Comparison of ENCODE assay signal across 8 mouse cellular contexts in genomic region chr1:105993196-105993595, GRCm38 (mm10). TPM values are rescaled to one million over a fixed set of nuclear protein-coding genes. Genes with fewer than 3 reads are reported as not detected.
DNase-seq lines count a peak whose midpoint lies in the region; ATAC-seq and TF ChIP-seq lines count a peak whose summit lies in the region.

No protein-coding gene starts in this region.

- no peaks in the 10 kb centered on the region for H3K36me3 ChIP-seq in forebrain, embryonic 13.5 days (ENCODE audit: poor library complexity, severe bottlenecking)
- no peaks in the 10 kb centered on the region for H3K36me3 ChIP-seq in intestine, embryonic 14.5 days (ENCODE audit: control insufficient read depth, insufficient read depth, low read length)
- H3K36me3 ChIP-seq in liver, embryonic 15.5 days (replicated peaks): no peaks in the 10 kb centered on the region

- ATAC-seq in forebrain, embryonic 13.5 days: no peak
- no peak for ATAC-seq in intestine, embryonic 14.5 days (replicated peaks; ENCODE audit: low FRiP score, low TSS enrichment, low read depth)
- no peak for ATAC-seq in liver, embryonic 15.5 days (ENCODE audit: insufficient read depth)

- DNase-seq in layer of hippocampus, adult 2 months (ENCODE audit: low spot score in 2 of 2): no peak
- no peak for DNase-seq in layer of hippocampus, postnatal 36 days
- no peak for DNase-seq in intestine, embryonic 14.5 days (ENCODE audit: low spot score)
- peak; percentile 54 for DNase-seq in retina, embryonic 14.5 days (ENCODE audit: low spot score)
- DNase-seq in right cerebral cortex, adult 18-20 months: no peak

- H3K9ac ChIP-seq in forebrain, embryonic 13.5 days: peak overlapping the region; percentile 81
- no peak overlapping the region for H3K9ac ChIP-seq in intestine, embryonic 14.5 days (ENCODE audit: low read length)
- H3K9ac ChIP-seq in liver, embryonic 15.5 days: peak overlapping the region; percentile 76

- TF ChIP-seq CTCF in layer of hippocampus, adult 2 months (conservative IDR thresholded peaks at IDR 0.05): no peak
- no peak for TF ChIP-seq CTCF in bone marrow, adult 2 months (IDR thresholded peaks at IDR 0.05; ENCODE audit: control insufficient read depth, insufficient read depth, low read length)

- WGBS in bone marrow, adult 2 months: 4% methylated on average over 7 of the region's 7 CpGs
- WGBS in forebrain, embryonic 13.5 days: 3% methylated on average over 7 of the region's 7 CpGs
- 8% methylated on average over 7 of the region's 7 CpGs for WGBS in intestine, embryonic 14.5 days
- WGBS in liver, embryonic 15.5 days (ENCODE audit: insufficient replicate concordance): 4% methylated on average over 7 of the region's 7 CpGs

- peak overlapping the region; percentile 86 for H3K4me3 ChIP-seq in layer of hippocampus, adult 2 months
- peak overlapping the region; percentile 79 for H3K4me3 ChIP-seq in bone marrow, adult 2 months (replicated peaks; ENCODE audit: control insufficient read depth, low read depth, low read length)
- peak overlapping the region; percentile 78 for H3K4me3 ChIP-seq in forebrain, embryonic 13.5 days
- H3K4me3 ChIP-seq in intestine, embryonic 14.5 days (ENCODE audit: low read depth, low read length): peak overlapping the region; percentile 86
- H3K4me3 ChIP-seq in liver, embryonic 15.5 days (replicated peaks): peak overlapping the region; percentile 86

- no peak for TF ChIP-seq POLR2A in bone marrow, adult 2 months (IDR thresholded peaks at IDR 0.05; ENCODE audit: borderline replicate concordance, control insufficient read depth, low read depth, low read length)

- H3K4me1 ChIP-seq in bone marrow, adult 2 months (ENCODE audit: control insufficient read depth, insufficient read depth, low read length): peaks cover 6% of the 10 kb centered on the region
- peaks cover 29% of the 10 kb centered on the region for H3K4me1 ChIP-seq in forebrain, embryonic 13.5 days
- H3K4me1 ChIP-seq in intestine, embryonic 14.5 days (replicated peaks; ENCODE audit: control insufficient read depth, insufficient read depth, low read length): peaks cover 28% of the 10 kb centered on the region
- peaks cover 78% of the 10 kb centered on the region for H3K4me1 ChIP-seq in liver, embryonic 15.5 days (replicated peaks)

- H3K27ac ChIP-seq in layer of hippocampus, adult 2 months: peak overlapping the region; percentile 91
- peak overlapping the region; percentile 66; the same call in 1 of the 2 replicates for H3K27ac ChIP-seq in bone marrow, adult 2 months (ENCODE audit: control insufficient read depth, insufficient read depth, low read depth, low read length, poor library complexity)
- H3K27ac ChIP-seq in forebrain, embryonic 13.5 days: no peak overlapping the region
- no peak overlapping the region for H3K27ac ChIP-seq in intestine, embryonic 14.5 days (ENCODE audit: low read depth)
- peak overlapping the region; percentile 84 for H3K27ac ChIP-seq in liver, embryonic 15.5 days (replicated peaks)

- no peaks in the 10 kb centered on the region for H3K27me3 ChIP-seq in forebrain, embryonic 13.5 days
- H3K27me3 ChIP-seq in intestine, embryonic 14.5 days (replicated peaks; ENCODE audit: control insufficient read depth, insufficient read depth, low read length): no peaks in the 10 kb centered on the region
- H3K27me3 ChIP-seq in liver, embryonic 15.5 days: no peaks in the 10 kb centered on the region

- peak overlapping the region; percentile 100 for H3K4me2 ChIP-seq in forebrain, embryonic 13.5 days
- H3K4me2 ChIP-seq in intestine, embryonic 14.5 days (ENCODE audit: low read length): peak overlapping the region; percentile 96
- peak overlapping the region; percentile 99 for H3K4me2 ChIP-seq in liver, embryonic 15.5 days

- H3K9me3 ChIP-seq in forebrain, embryonic 13.5 days (replicated peaks): no peaks in the 10 kb centered on the region
- no peaks in the 10 kb centered on the region for H3K9me3 ChIP-seq in intestine, embryonic 14.5 days (ENCODE audit: control insufficient read depth, low read length)
- no peaks in the 10 kb centered on the region for H3K9me3 ChIP-seq in liver, embryonic 15.5 days (replicated peaks)

RNA-seq across cellular contexts. Expression of gene Zcchc2, which starts 3.0 kb away (rescaled TPM):
- 10 to 100 TPM; 17.7 to 20.0 TPM for total RNA-seq in layer of hippocampus, adult 2 months (2021)
- total RNA-seq in layer of hippocampus, postnatal 36 days (2021): 10 to 100 TPM; 21.0 to 21.3 TPM
- polyA plus RNA-seq in bone marrow, adult 2 months (2011; ENCODE audit: insufficient read depth, insufficient read length, low replicate concordance, missing spikeins): 4.3 and 8.1 TPM in 2 replicates
- polyA plus RNA-seq in forebrain, embryonic 13.5 days (2015; fragmentation: Nextera tagmentation; extraction: Ambion mirVana): 1.7 and 1.8 TPM in 2 replicates
- polyA plus RNA-seq in intestine, embryonic 14.5 days (2014; fragmentation: Nextera tagmentation; extraction: Ambion mirVana): 3.5 and 4.0 TPM in 2 replicates
- 1.0 and 1.2 TPM in 2 replicates for polyA plus RNA-seq in liver, embryonic 15.5 days (2015; fragmentation: Nextera tagmentation; extraction: Ambion mirVana)

Comparison
In these comparisons a context has a peak if more than half of its experiments do, and no peak if none do; other contexts are left out.
1. H3K27ac ChIP-seq: peak in layer of hippocampus, adult 2 months (single experiment), bone marrow, adult 2 months (single experiment) and liver, embryonic 15.5 days (single experiment); none in forebrain, embryonic 13.5 days (single experiment) and intestine, embryonic 14.5 days (single experiment).
2. Peak in every context shown above with its lines, with median percentiles within 50 percentile points of each other: H3K4me3 ChIP-seq and H3K4me2 ChIP-seq.